Mouse (Mus musculus) spleen, postnatal 10 days (tissue): Measurements from ENCODE around the gene Pafah1b1.

Experiments used
- DNase-seq, 2 experiments: peaks; one replicate each; pipeline ENCODE4 v3.0.0; 2021 to 2022; ENCODE audit warnings: low spot score in 2 of 2

Gene Pafah1b1

GRCm38 (mm10) chr11:74721141-74721540, 3.3 kb downstream of the Pafah1b1 start:
- no peak for DNase-seq

- no peak for DNase-seq
Measured at GRCm38 (mm10) chr11:74720668-74721067, 3.8 kb downstream of the Pafah1b1 start.

- DNase-seq: no peak
Measured at GRCm38 (mm10) chr11:74715971-74716525, 8.4 kb downstream of the Pafah1b1 start.

- no peak for DNase-seq
Measured at GRCm38 (mm10) chr11:74710671-74711070, 13.8 kb downstream of the Pafah1b1 start.

GRCm38 (mm10) chr11:74708781-74709180, 15.7 kb downstream of the Pafah1b1 start:
- no peak for DNase-seq

GRCm38 (mm10) chr11:74704068-74704467, 20.4 kb downstream of the Pafah1b1 start:
- no peak for DNase-seq

- no peak for DNase-seq
Measured at GRCm38 (mm10) chr11:74699505-74699904, 25.0 kb downstream of the Pafah1b1 start.

- no peak for DNase-seq
Measured at GRCm38 (mm10) chr11:74692151-74692550, 32.3 kb downstream of the Pafah1b1 start.

GRCm38 (mm10) chr11:74675156-74675555, 49.3 kb downstream of the Pafah1b1 start:
- no peak for DNase-seq

GRCm38 (mm10) chr11:74674713-74675112, 49.8 kb downstream of the Pafah1b1 start:
- no peak for DNase-seq

GRCm38 (mm10) chr11:74673561-74673960, 50.9 kb downstream of the Pafah1b1 start:
- no peak for DNase-seq

- peak in 1 of 2 experiments; percentile 5 for DNase-seq
Measured at GRCm38 (mm10) chr11:74672901-74673513, 51.5 kb downstream of the Pafah1b1 start.

- DNase-seq: peak in 1 of 2 experiments; percentile 3
Measured at GRCm38 (mm10) chr11:74671839-74672238, 52.6 kb downstream of the Pafah1b1 start.

GRCm38 (mm10) chr11:74671013-74671412, 53.5 kb downstream of the Pafah1b1 start:
- DNase-seq: no peak

GRCm38 (mm10) chr11:74670151-74670550, 54.3 kb downstream of the Pafah1b1 start:
- DNase-seq: peak in 1 of 2 experiments; percentile 10

- no peak for DNase-seq
Measured at GRCm38 (mm10) chr11:74668971-74669370, 55.5 kb downstream of the Pafah1b1 start.

- DNase-seq: no peak
Measured at GRCm38 (mm10) chr11:74668466-74668865, 56.0 kb downstream of the Pafah1b1 start.

- DNase-seq: no peak
Measured at GRCm38 (mm10) chr11:74667582-74668010, 56.9 kb downstream of the Pafah1b1 start.

- peak in 1 of 2 experiments; percentile 4 for DNase-seq
Measured at GRCm38 (mm10) chr11:74666776-74667581, 57.5 kb downstream of the Pafah1b1 start.

GRCm38 (mm10) chr11:74666284-74666652, 58.2 kb downstream of the Pafah1b1 start:
- DNase-seq: peak in 1 of 2 experiments; percentile 2

- DNase-seq: no peak
Measured at GRCm38 (mm10) chr11:74665631-74666283, 58.7 kb downstream of the Pafah1b1 start.

GRCm38 (mm10) chr11:74664906-74665305, 59.6 kb downstream of the Pafah1b1 start:
- DNase-seq: no peak
